Mouse (Mus musculus) lung, embryonic 16.5 days (tissue): ENCODE data around the gene Ptpra. TPM values are rescaled to one million over a fixed set of nuclear protein-coding genes. Genes with fewer than 3 reads are reported as not detected.

Source experiments
- ATAC-seq: fragments of 200-750 bp; cut with Nextera tagmentation; 2 replicates; pipeline ENCODE4 v1.8.0; 2017; ENCODE audit warnings: low read depth, mild to moderate bottlenecking, moderate library complexity
- H3K27ac ChIP-seq: fragments of 300-500 bp; sonication (generic); 2 replicates; pipeline ENCODE4 v1.5.1; 2014; ENCODE audit warnings: mild to moderate bottlenecking, control low read depth, low read length
- H3K27me3 ChIP-seq: fragments of 300-500 bp; sonication (generic); 2 replicates; pipeline ENCODE4 v1.6.1; 2014; ENCODE audit warnings: low read depth, low read length, mixed read lengths; ENCODE audit not compliant: control insufficient read depth, insufficient read depth
- H3K36me3 ChIP-seq: fragments of 300-500 bp; sonication (generic); 2 replicates; pipeline ENCODE4 v1.6.1; 2014; ENCODE audit warnings: low read length; ENCODE audit not compliant: control insufficient read depth, insufficient read depth
- H3K4me1 ChIP-seq: fragments of 300-500 bp; sonication (generic); replicated peaks from 2 replicates; pipeline ENCODE4 v1.6.1; 2014; ENCODE audit warnings: low read length, mixed read lengths; ENCODE audit not compliant: control insufficient read depth, insufficient read depth
- H3K4me2 ChIP-seq: fragments of 300-500 bp; sonication (generic); 2 replicates; pipeline ENCODE4 v1.6.1; 2014; ENCODE audit warnings: low read depth, low read length, control low read depth
- H3K4me3 ChIP-seq: fragments of 300-500 bp; sonication (generic); 2 replicates; pipeline ENCODE4 v1.5.1; 2014; ENCODE audit warnings: mild to moderate bottlenecking, low read length, control low read depth
- H3K9ac ChIP-seq: fragments of 300-500 bp; sonication (generic); 2 replicates; pipeline ENCODE4 v1.6.1; 2014; ENCODE audit warnings: low read length, control low read depth
- H3K9me3 ChIP-seq: fragments of 300-500 bp; sonication (generic); 2 replicates; pipeline ENCODE4 v1.6.1; 2016; ENCODE audit warnings: low read length; ENCODE audit not compliant: control insufficient read depth
- WGBS: fragments of 180-500 bp; shearing (Covaris S2); extraction: QIAGEN DNeasy Blood & Tissue Kit; methylation state at CpG from one replicate; pipeline ENCODE4 v1.1.7; 2014; 5-methylcytosine and 5-hydroxymethylcytosine counted together
- polyA plus RNA-seq: library from polyadenylated mRNA; unstranded; fragments of >200 nt; fragmentation: Nextera tagmentation; extraction: Ambion mirVana; gene quantifications from 2 replicates; pipeline ENCODE4 v1.2.1, GENCODE M21; 2015

Gene Ptpra
- polyA plus RNA-seq, 1 experiment from 2014 or later = 68.3 TPM

DNA sequence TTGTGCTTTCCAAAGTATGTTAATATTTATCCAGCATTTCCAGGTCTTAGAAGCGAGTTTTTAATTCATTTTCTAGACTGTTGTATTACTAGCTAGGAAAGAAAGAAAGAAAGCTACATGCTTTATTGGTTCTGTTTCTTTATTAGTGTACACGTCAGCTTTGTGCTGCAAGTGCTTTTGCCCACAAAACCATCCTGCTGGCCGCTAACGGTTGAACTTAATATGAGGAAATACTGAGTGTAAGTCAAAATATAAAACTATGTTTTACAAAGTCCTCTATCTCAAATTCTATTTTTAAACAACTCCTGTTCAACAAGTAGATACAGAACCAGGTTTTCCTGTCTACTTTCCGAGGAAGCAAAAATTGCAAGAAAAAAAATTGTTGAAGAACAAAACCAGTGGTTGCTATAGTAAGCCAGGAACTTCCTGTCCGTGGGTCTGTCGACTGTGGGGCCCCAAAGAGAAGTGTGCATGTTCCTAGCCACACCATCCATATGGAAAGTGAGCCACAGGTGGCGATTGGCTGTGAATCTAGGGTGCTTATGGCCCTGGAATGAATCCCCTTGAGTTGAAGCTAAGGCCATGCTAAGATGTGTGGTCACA lies 22.9 kb downstream of the Ptpra start:
- Histone ChIP-seq H3K4me2 (no peak overlapping the region), H3K9ac (no peak overlapping the region), H3K4me3 (no peak overlapping the region), H3K36me3 (peaks cover 3% of the 10 kb centered on the region; the same call in 1 of the 2 replicates), H3K27ac (no peak overlapping the region), H3K9me3 (no peaks in the 10 kb centered on the region), H3K27me3 (peaks cover 20% of the 10 kb centered on the region), H3K4me1 (no peaks in the 10 kb centered on the region; the same call in 1 of the 2 replicates)
- WGBS = 63% methylated on average over 8 of the region's 8 CpGs
- no peak for ATAC-seq

DNA sequence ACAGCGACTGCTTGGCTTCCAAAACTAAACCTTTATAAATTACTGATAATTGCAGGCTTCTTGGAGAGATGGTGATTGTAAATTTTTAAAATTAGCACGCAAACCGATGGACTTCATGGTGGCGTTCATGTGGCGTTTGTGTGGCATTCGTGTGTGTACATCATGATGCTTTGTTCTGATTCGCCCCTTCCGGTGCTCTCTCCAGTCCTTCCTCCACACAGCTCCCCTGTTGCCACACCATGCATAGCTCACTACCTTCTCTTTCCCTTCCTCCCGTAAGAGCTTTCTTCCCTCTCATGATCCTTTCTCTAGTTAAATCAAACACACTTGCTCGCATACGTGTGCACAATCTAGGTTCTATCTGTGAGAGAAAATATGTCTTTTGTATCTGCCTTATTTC lies 25.7 kb downstream of the Ptpra start:
- Histone ChIP-seq H3K4me2 (no peak overlapping the region), H3K27ac (no peak overlapping the region), H3K9me3 (peaks cover 8% of the 10 kb centered on the region), H3K4me1 (no peaks in the 10 kb centered on the region; the same call in 1 of the 2 replicates), H3K4me3 (no peak overlapping the region), H3K27me3 (peaks cover 22% of the 10 kb centered on the region), H3K9ac (no peak overlapping the region), H3K36me3 (peaks cover 6% of the 10 kb centered on the region; the same call in 1 of the 2 replicates)
- WGBS = 89% methylated on average over 11 of the region's 11 CpGs
- no peak for ATAC-seq

- Histone ChIP-seq H3K36me3 (peaks cover 6% of the 10 kb centered on the region; the same call in 1 of the 2 replicates), H3K27me3 (peaks cover 22% of the 10 kb centered on the region), H3K27ac (no peak overlapping the region), H3K9me3 (peaks cover 8% of the 10 kb centered on the region), H3K4me2 (no peak overlapping the region), H3K9ac (no peak overlapping the region), H3K4me1 (no peaks in the 10 kb centered on the region; the same call in 1 of the 2 replicates), H3K4me3 (no peak overlapping the region)
- no peak for ATAC-seq
- 66% methylated on average over 6 of the region's 6 CpGs for WGBS
These were observed 26.7 kb downstream of the Ptpra start for GRCm38 (mm10) chr2:130476666-130477297.

- Histone ChIP-seq H3K4me3 (no peak overlapping the region), H3K9me3 (peaks cover 10% of the 10 kb centered on the region), H3K4me2 (no peak overlapping the region), H3K9ac (no peak overlapping the region), H3K36me3 (peaks cover 6% of the 10 kb centered on the region; the same call in 1 of the 2 replicates), H3K27ac (no peak overlapping the region), H3K4me1 (peaks cover 4% of the 10 kb centered on the region; the same call in 1 of the 2 replicates), H3K27me3 (peaks cover 33% of the 10 kb centered on the region)
- 58% methylated on average over 4 of the region's 4 CpGs for WGBS
- peak; percentile 86 for ATAC-seq
These were observed 32.1 kb downstream of the Ptpra start for GRCm38 (mm10) chr2:130482177-130482576.

DNA sequence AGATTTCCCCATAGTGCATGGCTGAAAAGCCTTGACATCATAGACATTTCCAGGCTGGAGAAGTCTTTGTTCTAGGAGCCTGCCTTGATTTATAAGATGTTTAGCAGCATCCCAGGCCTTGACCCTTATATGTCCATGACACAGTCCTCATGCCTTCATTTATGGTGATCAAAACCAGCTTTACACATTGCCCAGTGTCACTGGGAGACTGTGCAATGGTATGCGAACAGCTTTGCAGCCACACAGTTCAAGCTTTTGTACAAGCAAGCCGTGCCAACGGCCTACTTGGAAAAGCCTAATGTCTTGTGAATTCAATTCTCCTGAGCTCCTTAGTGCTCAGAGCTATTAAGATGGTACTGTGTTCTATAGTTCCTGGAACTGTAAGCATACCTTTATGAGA lies 32.6 kb downstream of the Ptpra start:
- Histone ChIP-seq H3K4me2 (no peak overlapping the region), H3K4me1 (peaks cover 4% of the 10 kb centered on the region; the same call in 1 of the 2 replicates), H3K27me3 (peaks cover 37% of the 10 kb centered on the region), H3K4me3 (no peak overlapping the region), H3K27ac (no peak overlapping the region), H3K36me3 (peaks cover 6% of the 10 kb centered on the region; the same call in 1 of the 2 replicates), H3K9ac (no peak overlapping the region), H3K9me3 (peaks cover 10% of the 10 kb centered on the region)
- WGBS = 71% methylated on average over 3 of the region's 3 CpGs
- ATAC-seq = no peak; the same call in 1 of the 2 replicates

- Histone ChIP-seq H3K27me3 (peaks cover 47% of the 10 kb centered on the region), H3K4me2 (no peak overlapping the region), H3K4me1 (peaks cover 4% of the 10 kb centered on the region; the same call in 1 of the 2 replicates), H3K9me3 (peaks cover 3% of the 10 kb centered on the region), H3K9ac (no peak overlapping the region), H3K4me3 (no peak overlapping the region), H3K36me3 (no peaks in the 10 kb centered on the region), H3K27ac (no peak overlapping the region)
- ATAC-seq = no peak
- 74% methylated on average over 1 of the region's 1 CpGs for WGBS
These were observed 34.1 kb downstream of the Ptpra start for GRCm38 (mm10) chr2:130484206-130484605.

DNA sequence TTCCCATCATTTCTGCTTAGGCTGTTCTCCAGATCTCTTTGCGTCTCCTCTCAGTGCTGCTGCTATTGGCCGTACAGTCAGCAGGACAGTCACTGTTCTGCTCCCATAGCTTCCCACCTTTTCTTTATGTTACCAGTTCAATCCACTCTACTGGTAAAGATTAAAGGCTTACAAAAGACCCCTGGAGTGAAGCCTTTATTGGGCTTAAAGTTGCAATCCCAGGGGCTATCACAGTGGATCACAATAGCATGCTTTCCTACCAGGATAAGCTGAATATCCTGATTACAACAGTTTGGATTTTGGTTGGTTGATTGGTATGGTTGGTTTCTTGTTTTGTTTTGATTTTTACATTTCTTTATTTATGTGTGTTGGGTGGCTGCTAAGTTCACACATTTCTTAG lies 37.9 kb downstream of the Ptpra start:
- peaks cover 44% of the 10 kb centered on the region for H3K27me3 ChIP-seq
- H3K4me3 ChIP-seq = no peak overlapping the region
- no peak overlapping the region for H3K27ac ChIP-seq
- no peaks in the 10 kb centered on the region for H3K4me1 ChIP-seq
- 92% methylated on average over 2 of the region's 2 CpGs for WGBS
- peaks cover 6% of the 10 kb centered on the region; the same call in 1 of the 2 replicates for H3K9me3 ChIP-seq
- no peak overlapping the region for H3K9ac ChIP-seq
- H3K36me3 ChIP-seq = no peaks in the 10 kb centered on the region
- no peak overlapping the region for H3K4me2 ChIP-seq
- no peak for ATAC-seq

- WGBS = 78% methylated on average over 4 of the region's 4 CpGs
- H3K4me3 ChIP-seq = no peak overlapping the region
- peaks cover 6% of the 10 kb centered on the region; the same call in 1 of the 2 replicates for H3K9me3 ChIP-seq
- no peak overlapping the region for H3K27ac ChIP-seq
- peak; percentile 20; the same call in 1 of the 2 replicates for ATAC-seq
- no peak overlapping the region for H3K4me2 ChIP-seq
- no peak overlapping the region for H3K9ac ChIP-seq
- peaks cover 44% of the 10 kb centered on the region for H3K27me3 ChIP-seq
- H3K36me3 ChIP-seq = no peaks in the 10 kb centered on the region
- H3K4me1 ChIP-seq = no peaks in the 10 kb centered on the region
These were observed 38.5 kb downstream of the Ptpra start for GRCm38 (mm10) chr2:130488600-130488999.

DNA sequence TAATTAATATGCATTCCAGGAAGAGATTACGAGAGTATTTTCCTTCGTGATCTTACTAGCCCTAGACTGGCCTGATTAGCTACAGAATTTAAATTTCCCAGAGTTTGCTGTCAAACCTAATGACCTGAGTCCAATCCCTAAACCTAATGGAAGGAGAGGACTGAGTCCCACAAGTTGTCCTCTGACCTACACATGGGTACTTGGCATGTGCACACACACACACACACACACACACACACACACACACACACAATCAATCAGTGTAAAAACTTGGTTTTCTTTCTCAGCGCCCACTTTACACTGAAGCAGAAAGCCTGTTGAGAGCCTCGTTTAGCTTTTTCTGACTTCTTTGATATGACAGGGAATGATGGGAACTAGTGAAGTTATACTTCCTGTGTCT lies 41.1 kb downstream of the Ptpra start:
- ATAC-seq = no peak
- no peak overlapping the region for H3K9ac ChIP-seq
- peaks cover 4% of the 10 kb centered on the region; the same call in 1 of the 2 replicates for H3K9me3 ChIP-seq
- H3K4me1 ChIP-seq = no peaks in the 10 kb centered on the region
- 66% methylated on average over 4 of the region's 4 CpGs for WGBS
- no peaks in the 10 kb centered on the region for H3K36me3 ChIP-seq
- H3K4me2 ChIP-seq = no peak overlapping the region
- H3K27ac ChIP-seq = no peak overlapping the region
- peaks cover 20% of the 10 kb centered on the region; the same call in 1 of the 2 replicates for H3K27me3 ChIP-seq
- no peak overlapping the region for H3K4me3 ChIP-seq
